Mouse (Mus musculus) cerebellum, adult 9-11 months (tissue): ENCODE measurements at regions not wholly inside any gene's neighbourhood (a gene's known extent, or its start where the extent isn't known, plus 50 kb on each side); places are given as distances from the start of the nearest gene placed in this dataset.

Source experiments
- DNase-seq: peaks from one replicate; pipeline ENCODE4 v3.0.0; 2022

DNA sequence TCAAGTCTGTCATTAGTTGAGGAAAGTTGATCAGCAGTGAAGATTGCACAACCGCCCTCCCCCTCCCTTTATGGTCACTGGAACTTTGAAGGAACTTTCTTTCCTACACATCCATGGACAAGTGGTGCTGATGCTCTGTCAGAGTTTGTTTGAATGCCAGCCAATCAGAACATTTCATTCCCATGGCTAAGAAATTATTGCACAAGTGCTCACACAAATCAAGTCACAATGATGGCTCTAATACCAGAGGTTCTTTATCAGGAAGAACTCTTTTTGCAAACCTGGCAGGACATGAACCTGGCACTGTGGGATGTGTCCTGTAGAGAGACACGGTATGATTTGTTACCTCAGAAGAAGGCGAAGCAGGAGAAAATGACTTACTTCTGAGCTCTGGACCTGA lies 54.3 kb upstream of the Spry2 start:
- DNase-seq: no peak

GRCm38 (mm10) chr14:105955082-105955481 lies 58.5 kb upstream of the Spry2 start:
- DNase-seq: no peak

DNA sequence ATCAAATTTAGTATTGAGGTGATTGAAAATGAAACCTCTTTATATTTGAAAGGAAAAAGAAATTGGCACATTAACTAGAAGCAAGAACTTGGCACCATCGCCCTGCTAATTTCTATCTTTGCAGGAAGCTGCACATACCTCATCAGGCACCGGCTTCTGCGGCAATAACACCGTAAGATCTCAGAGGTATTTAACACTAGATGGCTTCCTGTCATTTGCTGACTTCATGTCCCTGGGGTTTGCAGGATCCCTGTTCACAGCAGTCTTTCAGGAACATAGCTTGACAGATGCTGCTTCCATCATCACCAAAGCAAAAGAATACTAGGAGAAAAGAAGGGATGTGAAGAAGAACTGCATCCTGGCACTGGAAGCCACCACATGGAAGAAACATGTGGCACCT lies 60.2 kb upstream of the Spry2 start:
- no peak for DNase-seq

- no peak for DNase-seq
Measured at GRCm38 (mm10) chr14:105958005-105958404, 61.4 kb upstream of the Spry2 start.

DNA sequence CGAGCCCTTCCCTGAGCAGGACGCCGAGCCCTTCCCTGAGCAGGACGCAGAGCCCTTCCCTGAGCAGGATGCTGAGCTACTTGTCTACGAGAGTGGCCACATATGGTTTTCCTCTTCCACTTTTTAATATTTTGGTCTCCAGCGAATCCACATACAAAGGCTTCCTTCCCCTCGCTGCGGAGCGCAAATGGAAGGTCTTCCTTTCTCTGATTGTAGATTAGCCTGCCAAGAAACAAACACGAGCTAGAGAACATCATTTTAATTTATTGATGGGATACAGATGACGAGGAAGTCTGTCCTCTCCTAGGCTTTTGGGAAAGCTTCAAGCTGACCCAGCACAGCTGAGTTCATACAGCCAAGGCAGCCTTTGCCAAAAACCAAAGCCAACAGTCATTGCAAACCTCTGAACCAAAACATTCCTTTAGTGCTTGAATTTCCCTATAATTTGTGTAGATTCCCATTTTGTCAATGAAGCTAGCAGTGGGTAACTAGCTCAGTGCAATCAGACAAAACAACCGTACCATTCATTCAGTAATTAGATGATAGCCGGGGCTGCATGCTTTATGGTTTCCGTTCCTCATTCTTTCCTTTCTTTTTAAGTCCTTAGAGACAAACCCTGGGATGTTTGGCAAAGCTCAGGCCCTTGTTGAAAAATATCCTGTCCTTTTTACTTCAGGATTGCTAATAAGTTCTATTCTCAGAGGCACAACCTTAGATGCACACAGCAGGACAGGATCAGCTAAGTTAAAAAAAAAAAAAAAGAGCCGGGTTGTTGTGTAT lies 83.1 kb upstream of the Spry2 start:
- DNase-seq: no peak

DNA sequence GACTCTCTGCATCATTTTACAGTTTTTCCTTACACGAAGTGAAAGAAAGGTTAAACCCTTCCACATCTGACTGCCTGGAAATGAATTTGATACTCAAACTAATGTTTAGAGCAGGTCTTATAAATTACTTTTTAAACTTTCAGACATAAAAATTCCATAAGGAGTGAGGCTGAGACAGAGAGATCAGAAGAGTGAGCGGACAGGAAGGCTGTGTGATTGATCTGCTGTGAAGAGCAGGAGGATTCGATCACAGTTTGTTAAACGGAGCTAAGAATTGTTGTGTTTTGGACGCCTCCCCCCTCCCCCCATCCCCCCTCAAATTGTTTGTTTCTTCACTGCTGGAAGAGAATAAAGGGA lies 83.7 kb upstream of the Spry2 start:
- DNase-seq: no peak

DNA sequence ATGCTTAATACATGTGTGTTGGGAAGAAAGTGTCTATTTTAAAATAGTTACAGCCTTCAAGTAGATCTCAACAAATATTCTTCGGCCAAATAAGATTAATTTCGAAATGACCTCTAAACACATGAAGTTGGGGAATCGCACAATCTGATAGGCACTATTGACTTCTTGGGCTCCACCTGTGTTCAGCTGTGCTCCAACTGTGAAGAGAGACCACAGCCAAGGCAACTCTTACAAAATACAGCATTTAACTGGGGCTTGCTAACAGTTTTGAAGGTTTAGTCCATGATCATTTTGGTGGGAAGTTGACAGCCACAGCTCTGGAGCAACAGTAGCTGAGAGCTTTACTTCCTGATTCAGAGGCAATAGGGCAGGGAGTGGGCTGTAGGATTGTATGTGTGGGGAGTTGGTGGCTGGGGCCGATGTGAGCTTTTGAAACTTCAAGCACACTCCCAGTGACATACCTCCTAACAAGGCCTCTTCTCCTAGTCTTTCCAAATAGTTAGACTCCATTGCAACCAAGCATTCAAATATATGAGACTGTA lies 90.8 kb upstream of the Spry2 start:
- DNase-seq: no peak

GRCm38 (mm10) chr14:105988738-105989137 lies 92.1 kb upstream of the Spry2 start:
- DNase-seq: no peak

DNA sequence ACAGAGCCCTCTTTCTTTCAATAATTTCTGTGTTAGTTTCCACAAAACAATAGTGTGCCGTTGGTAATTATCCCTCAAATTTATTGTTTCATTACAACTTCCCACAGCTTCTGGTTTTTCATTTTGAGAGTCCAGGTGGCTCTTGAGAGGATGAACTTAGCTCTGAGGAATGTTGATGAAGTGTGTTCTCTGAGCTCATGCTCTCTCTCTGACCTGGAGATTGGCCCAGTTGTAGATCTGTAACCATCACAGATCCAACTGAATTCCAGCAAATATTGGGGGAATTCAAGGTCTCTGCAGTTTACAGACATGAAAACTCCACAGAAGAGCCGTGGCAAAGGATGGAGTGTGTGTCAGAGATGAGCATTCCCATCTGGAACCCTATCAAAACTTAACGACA lies 96.5 kb upstream of the Spry2 start:
- no peak for DNase-seq

- no peak for DNase-seq
Measured at GRCm38 (mm10) chr14:105999801-106000200, 103.2 kb upstream of the Spry2 start.

DNA sequence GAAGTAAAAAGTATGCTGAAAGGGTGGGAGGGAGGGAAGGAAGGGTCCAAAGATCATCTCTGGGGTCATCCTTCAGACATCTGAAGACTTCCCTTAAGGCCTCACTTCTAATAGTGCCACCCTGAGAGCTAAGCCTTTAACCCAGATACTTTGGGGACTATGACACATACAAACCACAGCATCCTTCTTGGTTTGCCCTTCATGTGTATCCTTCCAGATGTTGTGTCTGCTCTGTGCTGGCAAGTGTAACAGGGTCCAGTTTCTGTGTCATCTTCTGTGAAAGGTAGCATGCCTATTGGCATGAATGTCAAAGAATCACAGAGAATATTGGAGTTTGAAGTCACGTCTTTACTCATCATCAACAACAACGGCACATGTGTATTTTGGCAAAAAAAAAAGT lies 98.2 kb upstream of the Trim52 start:
- no peak for DNase-seq

- no peak for DNase-seq
Measured at GRCm38 (mm10) chr14:106008951-106009350, 97.0 kb upstream of the Trim52 start.

DNA sequence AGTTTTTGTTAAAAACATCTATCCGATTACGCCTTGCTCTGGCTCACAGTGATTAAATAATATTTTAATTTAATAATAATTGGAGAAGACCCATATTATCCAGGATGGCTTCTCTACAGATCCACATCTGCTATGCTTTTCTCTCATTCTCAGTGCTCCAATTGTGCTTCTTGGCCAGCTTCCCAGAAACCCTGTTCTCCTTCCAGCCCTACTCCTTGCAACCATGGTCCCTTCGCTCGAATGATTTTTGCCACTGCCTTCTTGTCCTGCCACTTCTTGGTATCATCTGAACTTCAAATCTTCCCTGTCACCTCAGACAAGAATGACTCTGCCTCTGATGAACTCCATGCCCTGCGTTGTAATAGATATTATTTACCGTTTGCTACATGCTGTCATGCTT lies 95.0 kb upstream of the Trim52 start:
- DNase-seq: peak; percentile 2

- peak; percentile 6 for DNase-seq
Measured at GRCm38 (mm10) chr14:106011991-106012427, 94.0 kb upstream of the Trim52 start.

- DNase-seq: no peak
Measured at GRCm38 (mm10) chr14:106022806-106023205, 83.2 kb upstream of the Trim52 start.

DNA sequence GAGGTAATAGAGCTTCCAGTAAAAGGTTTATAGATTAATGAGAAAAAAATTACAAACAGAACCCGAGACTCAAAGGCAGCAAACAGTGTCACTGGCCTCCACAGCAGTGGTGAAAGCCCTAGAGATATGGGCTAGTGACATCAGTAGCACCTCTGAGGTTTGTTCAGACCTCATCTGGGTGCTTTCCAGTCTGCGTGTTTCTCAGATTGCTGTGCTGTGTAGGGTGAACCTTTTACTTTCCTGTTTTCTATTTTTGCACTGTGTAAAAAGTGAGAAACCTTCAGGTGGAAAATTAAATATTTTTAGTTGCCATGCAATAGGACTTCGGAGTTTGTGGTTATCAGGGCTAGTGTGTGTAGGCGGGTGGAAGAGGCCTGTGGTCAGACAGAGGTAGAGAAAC lies 79.2 kb upstream of the Trim52 start:
- no peak for DNase-seq

DNA sequence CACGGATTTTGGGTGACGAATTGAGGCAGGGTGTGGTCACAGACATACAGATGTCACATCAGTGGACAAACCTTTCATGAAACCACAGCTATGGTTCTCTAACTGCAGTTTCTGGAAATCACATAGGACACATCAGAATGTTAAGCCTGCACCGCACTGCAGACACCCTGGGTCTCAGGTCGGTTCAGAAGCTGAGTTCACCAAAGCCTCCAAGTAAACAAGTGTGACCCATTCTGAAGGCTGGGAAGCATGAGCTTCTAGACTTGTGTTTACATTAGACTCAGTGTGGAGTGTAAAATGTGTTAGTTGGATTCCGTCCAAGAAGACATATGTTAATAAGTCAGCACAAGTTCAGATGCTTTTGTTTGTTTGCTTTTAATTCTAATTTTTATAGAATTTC lies 78.3 kb upstream of the Trim52 start:
- DNase-seq: no peak

DNA sequence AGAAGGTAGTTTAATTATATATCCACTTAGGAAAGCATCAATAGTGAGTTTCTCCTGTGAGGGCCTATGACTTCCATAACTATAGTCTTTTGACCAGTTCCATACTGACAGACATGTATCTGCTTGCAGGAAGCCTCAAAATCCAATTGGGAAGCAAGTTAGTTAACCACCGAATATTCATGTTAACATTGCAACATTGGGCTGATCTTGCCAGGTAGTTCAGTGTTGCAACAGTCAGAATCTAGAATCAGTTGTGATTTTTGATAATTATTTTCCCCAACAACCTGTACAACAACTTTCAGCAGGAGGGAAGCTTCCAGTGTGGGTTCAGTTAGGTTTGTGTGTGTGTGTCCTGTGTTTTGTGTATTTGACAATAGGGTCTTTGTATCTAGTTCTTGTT lies 74.9 kb upstream of the Trim52 start:
- no peak for DNase-seq

- DNase-seq: no peak
Measured at GRCm38 (mm10) chr14:106033793-106034192, 72.2 kb upstream of the Trim52 start.

DNA sequence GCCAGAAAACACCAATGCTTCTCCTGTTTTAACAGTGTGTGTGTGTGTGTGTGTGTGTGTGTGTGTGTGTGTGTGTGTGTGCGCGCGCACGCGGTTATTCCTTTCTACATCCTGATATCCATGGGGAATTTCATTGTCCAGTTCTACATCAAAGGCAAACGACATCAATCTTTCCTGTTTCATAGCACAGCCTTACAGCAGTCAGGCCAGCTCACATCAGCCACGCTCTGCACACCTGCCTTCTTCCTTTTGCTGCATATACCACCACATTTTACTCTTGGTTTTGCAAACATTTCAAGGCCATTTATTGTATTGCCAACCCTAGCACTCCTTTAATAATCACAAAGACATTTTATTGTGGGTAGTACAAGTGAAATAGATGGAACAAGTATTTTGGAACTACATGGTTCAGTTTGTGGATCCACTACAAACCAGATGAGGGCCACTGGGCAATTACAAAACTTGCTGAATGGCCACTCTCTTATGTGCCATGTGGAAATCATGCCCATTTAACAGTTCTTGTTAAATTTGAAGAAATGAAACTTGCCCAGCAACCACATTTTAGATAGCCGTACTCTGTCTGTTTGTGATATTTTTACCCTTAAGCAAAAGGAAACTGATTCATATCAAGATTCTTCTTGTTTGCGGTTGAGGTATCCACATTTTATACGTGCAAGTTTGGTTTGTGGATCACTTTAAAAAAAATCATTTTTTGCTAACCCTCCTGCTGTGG lies 70.9 kb upstream of the Trim52 start:
- DNase-seq: no peak

GRCm38 (mm10) chr14:106044274-106044673 lies 61.7 kb upstream of the Trim52 start:
- no peak for DNase-seq

DNA sequence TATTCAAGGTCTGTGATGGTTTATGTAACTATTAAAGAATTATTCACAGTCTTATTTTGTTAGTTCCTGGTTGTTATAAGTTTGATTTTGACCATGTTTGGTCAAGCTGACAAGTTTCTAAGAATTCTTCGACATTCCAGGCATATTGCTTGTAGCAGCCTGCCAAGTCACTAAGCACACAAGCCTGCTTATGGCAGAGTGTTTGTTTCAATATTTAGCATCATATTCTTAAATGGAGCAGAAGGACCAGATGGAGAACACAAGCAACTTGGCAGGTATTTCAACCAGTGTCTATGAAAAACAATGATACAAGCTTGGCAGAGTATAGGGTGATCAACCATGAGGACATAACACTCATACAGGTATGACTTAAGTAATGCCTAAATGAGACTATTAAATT lies 55.8 kb upstream of the Trim52 start:
- peak; percentile 36 for DNase-seq

- DNase-seq: no peak
Measured at GRCm38 (mm10) chr14:106052585-106053551, 53.1 kb upstream of the Trim52 start.
